Mouse (Mus musculus): ENCODE results near the gene Gjc3.

Gjc3 gene

GRCm38 (mm10) chr5:137909564-137910262 lies 53.2 kb downstream of the Gjc3 start:
- no peak for DNase-seq (ENCODE audit: low spot score in 2 of 2)

Measured in cerebellum, postnatal 4 days (tissue).